Mouse (Mus musculus) neural tube, embryonic 12.5 days (tissue): ENCODE measurements around the gene Focad. TPM values are rescaled to one million over a fixed set of nuclear protein-coding genes. Genes with fewer than 3 reads are reported as not detected.

Source experiments
- ATAC-seq: fragments of 200-750 bp; cut with Nextera tagmentation; 2 replicates; pipeline ENCODE4 v1.8.0; 2017; ENCODE audit warnings: low read depth, mild to moderate bottlenecking, moderate TSS enrichment, moderate library complexity; ENCODE audit not compliant: low FRiP score
- H3K27ac ChIP-seq: fragments of 300-500 bp; sonication (generic); 2 replicates; pipeline ENCODE4 v1.5.1; 2016
- H3K27me3 ChIP-seq: fragments of 300-500 bp; sonication (generic); replicated peaks from 2 replicates; pipeline ENCODE4 v1.6.1; 2016; ENCODE audit warnings: mild to moderate bottlenecking
- H3K36me3 ChIP-seq: fragments of 300-500 bp; sonication (generic); 2 replicates; pipeline ENCODE4 v1.6.1; 2016; ENCODE audit warnings: mild to moderate bottlenecking
- H3K4me1 ChIP-seq: fragments of 300-500 bp; sonication (generic); 2 replicates; pipeline ENCODE4 v1.6.1; 2016
- H3K4me2 ChIP-seq: fragments of 300-500 bp; sonication (generic); replicated peaks from 2 replicates; pipeline ENCODE4 v1.6.1; 2016; ENCODE audit warnings: mild to moderate bottlenecking
- H3K4me3 ChIP-seq: fragments of 300-500 bp; sonication (generic); 2 replicates; pipeline ENCODE4 v1.5.1; 2016
- H3K9ac ChIP-seq: fragments of 300-500 bp; sonication (generic); 2 replicates; pipeline ENCODE4 v1.6.1; 2016; ENCODE audit warnings: mild to moderate bottlenecking
- H3K9me3 ChIP-seq: fragments of 300-500 bp; sonication (generic); 2 replicates; pipeline ENCODE4 v1.6.1; 2016; ENCODE audit warnings: mild to moderate bottlenecking
- WGBS: fragments of 180-500 bp; shearing (Covaris S2); methylation state at CpG from one replicate; pipeline ENCODE4 v1.1.7; 2016; 5-methylcytosine and 5-hydroxymethylcytosine counted together
- polyA plus RNA-seq: library from polyadenylated mRNA; unstranded; fragments of >200 nt; fragmentation: Nextera tagmentation; extraction: Ambion mirVana; gene quantifications from 2 replicates; pipeline ENCODE4 v1.2.1, GENCODE M21; 2016

Gene Focad
- polyA plus RNA-seq, 1 experiment from 2014 or later: 14.0 TPM

DNA sequence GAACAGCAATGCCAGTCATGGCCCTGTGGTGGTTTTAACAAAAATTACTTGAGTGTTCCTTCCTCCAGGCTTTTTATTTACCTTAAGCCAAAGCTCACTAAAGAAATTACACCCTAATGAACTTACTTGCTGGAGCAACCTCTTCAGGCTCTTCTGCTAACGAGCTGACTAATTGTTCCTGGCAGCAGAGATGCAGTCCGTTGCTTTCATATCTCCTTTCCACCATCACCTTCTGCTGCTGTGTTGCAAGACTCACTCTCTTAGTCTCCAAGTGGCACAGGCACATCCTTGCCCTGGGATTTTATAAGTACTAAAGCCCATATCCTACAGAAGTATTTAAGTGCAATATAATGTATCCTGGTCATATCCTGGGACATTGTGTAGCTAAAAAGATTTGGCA is 242.3 kb downstream of the Focad start:
- no peaks in the 10 kb centered on the region for H3K9me3 ChIP-seq

DNA sequence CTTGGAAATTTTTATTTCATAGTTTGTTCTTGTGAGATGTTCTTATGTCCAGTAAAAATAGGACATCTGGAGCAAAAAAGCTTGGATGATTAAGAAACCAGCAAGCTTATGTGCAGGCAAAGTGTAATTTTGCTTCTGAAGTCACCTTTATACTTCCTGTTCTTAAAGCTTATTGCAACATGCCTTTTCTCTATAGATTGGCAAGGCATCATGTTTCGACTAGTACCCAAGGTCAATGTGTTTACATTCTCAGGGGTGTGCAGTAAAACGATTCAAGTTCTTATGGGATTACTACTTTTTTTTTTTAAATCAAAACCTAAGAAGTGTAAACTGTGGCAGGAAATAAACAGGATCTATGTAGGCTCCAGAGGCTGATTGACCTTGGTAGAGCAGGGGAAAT is 242.9 kb downstream of the Focad start:
- no peak overlapping the region for H3K9ac ChIP-seq
- H3K27ac ChIP-seq: no peak overlapping the region
- 87% methylated on average over 2 of the region's 2 CpGs for WGBS
- no peak overlapping the region for H3K4me2 ChIP-seq
- no peaks in the 10 kb centered on the region for H3K9me3 ChIP-seq
- H3K4me3 ChIP-seq: no peak overlapping the region
- no peaks in the 10 kb centered on the region for H3K27me3 ChIP-seq
- H3K36me3 ChIP-seq: no peaks in the 10 kb centered on the region
- no peak for ATAC-seq
- H3K4me1 ChIP-seq: no peaks in the 10 kb centered on the region

More for the DNA sequence above, 242.3 kb downstream of the Focad start:
- H3K4me3 ChIP-seq: no peak overlapping the region
- H3K9ac ChIP-seq: no peak overlapping the region
- H3K4me2 ChIP-seq: no peak overlapping the region
- no peak overlapping the region for H3K27ac ChIP-seq
- WGBS: 75% methylated on average over 2 of the region's 2 CpGs
- H3K4me1 ChIP-seq: no peaks in the 10 kb centered on the region
- H3K27me3 ChIP-seq: no peaks in the 10 kb centered on the region
- ATAC-seq: no peak
- H3K36me3 ChIP-seq: no peaks in the 10 kb centered on the region

DNA sequence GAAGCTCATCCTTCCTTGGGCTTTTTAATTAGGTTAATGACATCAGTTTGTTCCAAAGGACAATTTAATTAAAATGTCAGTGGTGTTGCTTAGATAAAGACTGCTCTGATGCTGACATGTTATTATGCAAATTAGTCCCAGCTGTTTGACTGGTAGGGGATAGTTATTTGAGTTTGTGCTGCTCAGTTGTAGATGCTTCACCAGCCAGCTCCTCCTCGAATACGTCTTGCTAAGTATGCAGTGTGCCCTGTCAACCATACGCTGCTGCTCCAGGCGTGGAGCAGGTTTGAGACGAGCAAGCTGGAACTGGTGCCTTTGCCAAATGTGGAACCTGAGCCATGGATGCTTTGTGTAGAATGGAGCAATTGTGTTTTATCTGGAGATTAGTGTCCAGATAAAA is 243.7 kb downstream of the Focad start:
- H3K27ac ChIP-seq: no peak overlapping the region
- no peaks in the 10 kb centered on the region for H3K4me1 ChIP-seq
- no peak overlapping the region for H3K9ac ChIP-seq
- H3K27me3 ChIP-seq: no peaks in the 10 kb centered on the region
- 63% methylated on average over 5 of the region's 5 CpGs for WGBS
- H3K9me3 ChIP-seq: no peaks in the 10 kb centered on the region
- H3K4me2 ChIP-seq: no peak overlapping the region
- H3K36me3 ChIP-seq: no peaks in the 10 kb centered on the region
- no peak overlapping the region for H3K4me3 ChIP-seq
- peak; percentile 80 for ATAC-seq

DNA sequence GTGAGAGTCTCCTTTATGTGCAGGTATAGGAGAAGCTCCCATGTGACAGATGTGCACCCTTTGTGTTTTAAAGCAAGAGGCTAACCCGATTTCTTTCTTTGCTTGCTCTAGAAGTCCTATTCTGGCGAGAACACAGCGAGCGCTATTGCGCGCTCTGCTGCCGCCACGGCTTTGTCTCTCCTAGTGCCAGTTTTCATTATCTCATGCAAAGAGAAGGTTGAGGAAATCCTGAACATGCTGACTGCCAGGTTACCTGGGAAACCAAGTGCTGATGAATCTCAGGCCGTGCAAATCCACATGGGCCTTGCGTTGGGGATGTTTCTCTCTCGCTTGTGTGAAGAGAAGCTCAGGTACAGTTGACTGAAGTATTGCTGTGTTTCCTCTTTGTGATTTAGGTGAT is 250.0 kb downstream of the Focad start:
- no peak overlapping the region for H3K27ac ChIP-seq
- no peak overlapping the region; the same call in 1 of the 2 replicates for H3K4me2 ChIP-seq

DNA sequence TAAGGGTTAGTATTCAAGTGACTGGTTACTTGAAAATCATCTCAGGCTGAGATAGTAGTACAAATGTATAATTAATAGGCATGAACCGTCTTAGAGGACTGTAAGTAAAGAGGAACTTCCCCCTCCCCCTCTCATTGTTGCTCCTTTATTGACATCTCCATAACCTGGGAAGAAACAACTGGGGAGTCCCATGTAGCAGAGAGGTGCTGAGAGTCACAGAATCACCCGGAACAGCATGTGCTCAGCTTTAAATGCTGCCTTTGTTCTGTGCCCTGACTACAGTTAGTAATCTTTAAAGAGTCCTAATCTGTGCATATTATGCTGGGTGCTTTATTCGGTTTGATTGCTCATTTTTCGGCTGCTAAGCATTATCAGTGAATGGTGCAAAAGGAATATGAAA is 250.6 kb downstream of the Focad start:
- no peaks in the 10 kb centered on the region for H3K36me3 ChIP-seq
- no peak overlapping the region for H3K9ac ChIP-seq
- WGBS: 68% methylated on average over 4 of the region's 4 CpGs
- no peak for ATAC-seq
- H3K4me1 ChIP-seq: no peaks in the 10 kb centered on the region
- H3K27ac ChIP-seq: no peak overlapping the region
- no peak overlapping the region for H3K4me3 ChIP-seq
- H3K4me2 ChIP-seq: no peak overlapping the region
- H3K9me3 ChIP-seq: no peaks in the 10 kb centered on the region
- no peaks in the 10 kb centered on the region for H3K27me3 ChIP-seq

More for the DNA sequence above, 250.0 kb downstream of the Focad start:
- 0 out of 2 replicates have a peak, but pooled peaks have one; percentile 44 for ATAC-seq
- no peaks in the 10 kb centered on the region for H3K27me3 ChIP-seq
- H3K36me3 ChIP-seq: no peaks in the 10 kb centered on the region
- no peaks in the 10 kb centered on the region for H3K9me3 ChIP-seq
- H3K9ac ChIP-seq: no peak overlapping the region
- H3K4me1 ChIP-seq: no peaks in the 10 kb centered on the region
- 76% methylated on average over 11 of the region's 11 CpGs for WGBS
- no peak overlapping the region for H3K4me3 ChIP-seq

DNA sequence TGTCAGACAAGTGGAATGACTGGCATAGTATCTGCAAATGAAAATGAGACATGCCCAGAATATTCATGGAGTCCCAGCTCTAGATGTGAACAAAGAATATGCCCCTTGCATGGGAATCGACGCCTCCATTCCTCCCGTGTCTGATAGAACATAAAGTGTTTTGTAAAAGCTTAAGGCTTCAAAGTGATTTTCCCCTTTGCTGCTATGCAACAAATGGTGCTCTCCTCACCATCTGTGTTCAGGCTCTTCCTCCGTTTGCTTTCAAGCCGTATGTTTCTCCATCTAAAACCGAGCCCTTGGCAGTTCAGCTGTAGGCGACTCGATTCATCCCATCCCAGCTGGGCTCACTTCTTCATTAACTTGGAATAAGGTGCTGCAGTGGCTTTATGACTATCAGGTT is 251.5 kb downstream of the Focad start:
- Histone ChIP-seq H3K4me1 (no peaks in the 10 kb centered on the region), H3K4me3 (no peak overlapping the region), H3K36me3 (no peaks in the 10 kb centered on the region), H3K27me3 (no peaks in the 10 kb centered on the region), H3K9me3 (no peaks in the 10 kb centered on the region), H3K9ac (no peak overlapping the region), H3K4me2 (no peak overlapping the region), H3K27ac (no peak overlapping the region)
- 68% methylated on average over 8 of the region's 8 CpGs for WGBS
- no peak for ATAC-seq

DNA sequence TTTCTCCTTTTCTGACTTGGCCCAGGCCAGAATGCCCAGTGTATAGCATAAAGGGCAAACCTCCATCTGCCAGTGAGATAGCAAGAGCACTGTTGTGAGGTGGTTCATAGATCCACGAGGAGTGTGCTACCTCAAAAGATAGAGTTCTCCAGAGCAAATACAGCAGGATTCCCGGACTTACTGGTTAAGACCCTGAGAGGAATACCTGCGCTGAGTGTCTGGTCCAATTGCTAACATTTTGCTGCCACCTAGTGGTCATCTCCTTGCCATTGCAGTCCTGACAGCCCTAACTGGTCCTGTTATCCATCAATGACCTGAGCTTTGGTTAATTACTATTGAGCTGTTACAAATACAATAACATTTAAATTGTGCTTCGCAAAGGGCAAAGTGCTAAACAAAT is 256.5 kb downstream of the Focad start:
- H3K27ac ChIP-seq: no peak overlapping the region
- H3K4me1 ChIP-seq: no peaks in the 10 kb centered on the region
- no peaks in the 10 kb centered on the region for H3K9me3 ChIP-seq
- no peak overlapping the region for H3K4me2 ChIP-seq
- no peak overlapping the region for H3K9ac ChIP-seq
- no peaks in the 10 kb centered on the region for H3K36me3 ChIP-seq
- no peak overlapping the region for H3K4me3 ChIP-seq
- no peaks in the 10 kb centered on the region for H3K27me3 ChIP-seq
- 3% methylated on average over 4 of the region's 4 CpGs for WGBS
- peak; percentile 81 for ATAC-seq

DNA sequence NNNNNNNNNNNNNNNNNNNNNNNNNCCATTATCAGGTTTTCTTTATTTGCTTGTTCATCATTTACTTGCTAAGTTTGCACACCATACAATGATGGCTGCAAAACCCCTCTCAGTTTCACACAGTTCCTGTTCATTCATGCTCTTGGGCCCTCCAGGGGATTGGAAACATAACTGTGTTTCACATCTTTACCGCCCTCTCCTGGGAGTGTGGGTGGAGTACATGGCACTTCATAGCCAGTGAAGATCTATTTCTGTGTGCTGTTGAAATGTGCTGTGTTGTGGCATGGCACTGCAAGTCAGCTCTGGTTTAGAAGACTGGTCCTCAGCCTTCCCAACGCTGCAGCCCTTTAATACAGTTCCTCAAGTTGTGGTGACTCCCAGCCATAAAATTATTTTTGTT is 262.2 kb downstream of the Focad start:
- H3K9me3 ChIP-seq: no peaks in the 10 kb centered on the region
- ATAC-seq: no peak
- no peaks in the 10 kb centered on the region for H3K27me3 ChIP-seq
- WGBS: 71% methylated on average over 2 of the region's 2 CpGs
- no peaks in the 10 kb centered on the region for H3K4me1 ChIP-seq
- H3K4me2 ChIP-seq: no peak overlapping the region
- no peak overlapping the region for H3K27ac ChIP-seq
- no peak overlapping the region for H3K9ac ChIP-seq
- no peaks in the 10 kb centered on the region for H3K36me3 ChIP-seq
- no peak overlapping the region for H3K4me3 ChIP-seq

DNA sequence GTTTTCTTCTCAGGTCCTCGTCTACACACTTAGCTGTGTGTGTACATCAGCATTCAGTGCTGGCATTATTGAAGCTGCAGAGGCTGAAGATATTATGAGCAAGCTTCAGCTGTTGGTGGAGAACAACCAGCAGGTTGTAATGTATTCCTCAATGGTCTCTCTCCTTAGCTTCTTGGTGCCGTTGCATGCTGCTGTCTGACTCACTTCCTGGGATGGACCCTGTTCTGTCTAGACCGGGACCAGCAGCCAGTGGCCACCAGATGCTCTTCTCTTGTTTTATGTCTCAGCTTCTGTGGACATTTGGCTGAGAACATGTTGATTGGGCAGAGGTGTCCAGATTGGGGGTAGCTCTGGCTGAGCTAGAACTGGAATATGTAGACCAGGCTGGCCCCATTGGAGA is 263.0 kb downstream of the Focad start:
- no peak overlapping the region for H3K4me3 ChIP-seq
- no peaks in the 10 kb centered on the region for H3K36me3 ChIP-seq
- H3K27ac ChIP-seq: no peak overlapping the region
- H3K9ac ChIP-seq: no peak overlapping the region
- WGBS: 88% methylated on average over 3 of the region's 3 CpGs
- H3K4me2 ChIP-seq: no peak overlapping the region
- ATAC-seq: no peak
- no peaks in the 10 kb centered on the region for H3K9me3 ChIP-seq
- H3K4me1 ChIP-seq: no peaks in the 10 kb centered on the region
- H3K27me3 ChIP-seq: no peaks in the 10 kb centered on the region

DNA sequence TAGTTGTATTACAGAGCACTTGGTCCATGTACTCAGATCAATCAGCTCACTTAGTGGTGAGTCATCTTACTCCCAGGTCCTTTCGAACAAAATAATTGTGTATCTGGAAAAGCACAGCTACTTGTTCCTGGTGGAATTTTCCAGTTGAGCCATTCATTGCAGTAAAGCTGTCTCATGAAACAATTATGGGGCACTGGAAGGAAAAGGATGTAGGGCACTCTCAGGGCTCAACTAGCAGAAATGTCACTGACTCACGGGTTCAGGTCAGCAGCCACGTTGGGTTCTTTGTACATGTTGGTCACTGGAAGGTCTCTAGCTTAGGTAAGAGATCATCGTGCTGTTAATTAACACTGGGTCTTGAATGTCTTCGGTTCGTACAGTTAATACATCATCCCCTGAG is 275.5 kb downstream of the Focad start:
- 92% methylated on average over 6 of the region's 6 CpGs for WGBS
- no peaks in the 10 kb centered on the region for H3K9me3 ChIP-seq
- no peak overlapping the region for H3K4me3 ChIP-seq
- no peak overlapping the region for H3K9ac ChIP-seq
- H3K27ac ChIP-seq: no peak overlapping the region
- ATAC-seq: no peak
- H3K36me3 ChIP-seq: no peaks in the 10 kb centered on the region
- H3K27me3 ChIP-seq: no peaks in the 10 kb centered on the region
- H3K4me1 ChIP-seq: no peaks in the 10 kb centered on the region
- no peak overlapping the region for H3K4me2 ChIP-seq

DNA sequence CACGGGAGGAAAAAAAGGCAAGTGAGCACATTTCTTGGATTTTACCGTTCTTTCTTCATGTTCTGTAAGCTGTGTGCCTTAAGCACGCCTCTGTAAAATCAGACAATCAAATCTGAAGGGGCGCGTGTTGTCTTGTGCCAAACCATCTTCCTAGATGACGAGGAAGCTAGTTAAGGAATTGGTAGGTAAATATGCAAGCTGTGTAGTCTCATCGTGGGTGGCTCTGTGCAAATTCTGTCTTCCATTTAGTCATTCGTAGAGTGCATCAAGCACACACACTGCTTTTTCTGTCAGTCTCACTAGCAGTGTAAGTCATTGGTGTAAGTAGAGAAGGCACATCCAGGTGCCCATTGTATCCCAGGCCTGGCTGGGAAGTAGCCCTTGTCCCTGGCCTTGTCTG is 276.4 kb downstream of the Focad start:
- no peaks in the 10 kb centered on the region for H3K27me3 ChIP-seq
- no peak for ATAC-seq
- no peak overlapping the region for H3K4me2 ChIP-seq
- H3K4me3 ChIP-seq: no peak overlapping the region
- no peak overlapping the region for H3K9ac ChIP-seq
- no peaks in the 10 kb centered on the region for H3K36me3 ChIP-seq
- no peak overlapping the region for H3K27ac ChIP-seq
- 92% methylated on average over 8 of the region's 8 CpGs for WGBS
- H3K4me1 ChIP-seq: no peaks in the 10 kb centered on the region
- H3K9me3 ChIP-seq: no peaks in the 10 kb centered on the region

DNA sequence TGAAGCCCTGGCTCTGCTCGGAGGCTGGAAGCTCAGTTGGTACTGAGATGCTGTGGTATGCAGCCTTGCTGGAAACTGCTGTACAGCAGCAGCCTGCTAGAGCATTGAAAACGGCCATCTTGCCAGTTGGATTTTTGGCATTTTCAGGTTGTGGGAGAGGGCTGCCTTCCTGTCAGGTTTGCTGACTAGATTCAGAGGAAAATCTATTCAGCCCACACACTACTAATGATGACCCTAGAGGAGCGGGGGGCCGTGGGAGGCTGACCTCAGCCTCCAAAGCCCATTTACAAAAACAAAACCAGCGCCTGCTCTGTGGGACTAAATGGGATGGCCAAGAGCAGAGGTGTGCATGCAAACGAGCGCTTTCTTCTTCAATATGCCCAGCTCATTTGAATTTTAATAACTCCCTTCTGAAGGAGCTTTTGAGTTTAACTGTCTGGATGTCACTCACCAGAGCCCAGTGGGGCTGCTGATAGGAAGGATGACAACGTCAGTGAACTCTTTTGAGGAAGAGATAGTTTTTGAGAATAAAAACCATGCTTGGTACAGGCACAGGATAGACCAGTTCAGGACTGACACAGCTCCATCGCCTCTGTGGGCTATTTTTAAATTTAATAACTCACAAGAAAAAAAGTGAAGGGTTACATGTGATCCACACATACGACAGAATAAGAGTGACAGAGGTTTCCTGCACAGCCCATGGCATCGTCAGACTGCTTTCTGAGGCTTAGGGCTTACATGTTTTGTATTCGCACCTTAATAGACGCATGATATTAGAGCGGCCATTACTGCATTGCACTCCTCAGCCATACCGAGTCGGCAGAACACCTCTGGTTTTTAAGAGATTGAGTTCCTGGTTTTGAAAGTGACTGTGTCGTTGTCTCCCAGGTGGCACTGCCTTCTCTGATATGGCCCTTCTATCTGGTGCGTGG is 278.1 kb downstream of the Focad start:
- Histone ChIP-seq H3K36me3 (no peaks in the 10 kb centered on the region), H3K4me2 (no peak overlapping the region), H3K27ac (no peak overlapping the region), H3K4me1 (no peaks in the 10 kb centered on the region), H3K9ac (no peak overlapping the region), H3K9me3 (no peaks in the 10 kb centered on the region), H3K27me3 (no peaks in the 10 kb centered on the region), H3K4me3 (no peak overlapping the region)
- WGBS: 74% methylated on average over 18 of the region's 18 CpGs
- ATAC-seq: no peak

DNA sequence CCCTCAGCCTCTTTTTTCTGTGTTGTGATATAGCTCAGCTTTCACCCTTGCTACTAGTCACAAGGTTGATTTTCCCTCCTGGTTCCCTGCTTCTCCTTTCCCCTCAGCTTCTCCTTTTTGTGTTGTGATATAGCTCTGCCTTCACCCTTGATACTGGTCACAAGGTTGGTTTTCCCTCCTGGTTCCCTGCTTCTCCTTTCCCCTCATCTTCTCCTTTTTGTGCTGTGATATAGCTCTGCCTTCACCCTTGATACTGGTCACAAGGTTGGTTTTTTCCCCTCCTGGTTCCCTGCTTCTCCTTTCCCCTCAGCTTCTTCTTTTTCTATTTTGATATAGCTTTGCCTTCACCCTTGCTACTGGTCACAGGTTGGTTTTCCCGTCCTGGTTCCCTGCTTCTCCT is 295.6 kb downstream of the Focad start:
- H3K4me3 ChIP-seq: no peak overlapping the region
- no peaks in the 10 kb centered on the region for H3K4me1 ChIP-seq
- ATAC-seq: no peak
- H3K4me2 ChIP-seq: no peak overlapping the region
- H3K9me3 ChIP-seq: no peaks in the 10 kb centered on the region
- H3K9ac ChIP-seq: no peak overlapping the region
- no peak overlapping the region for H3K27ac ChIP-seq
- no peaks in the 10 kb centered on the region for H3K27me3 ChIP-seq
- H3K36me3 ChIP-seq: peaks cover 2% of the 10 kb centered on the region; the same call in 1 of the 2 replicates
- 91% methylated on average over 1 of the region's 1 CpGs for WGBS
